Mouse (Mus musculus) right cerebral cortex, postnatal 25 days (tissue): Measurements from ENCODE around the gene Rhoa.
"Not testable (repeated sequence)": the region's sequence is repeated elsewhere in the genome, so short reads cannot be mapped to it uniquely, and the experiment has no call there.

Source experiments
- DNase-seq: peaks from one replicate; pipeline ENCODE4 v3.0.0; 2022

Gene Rhoa

DNA sequence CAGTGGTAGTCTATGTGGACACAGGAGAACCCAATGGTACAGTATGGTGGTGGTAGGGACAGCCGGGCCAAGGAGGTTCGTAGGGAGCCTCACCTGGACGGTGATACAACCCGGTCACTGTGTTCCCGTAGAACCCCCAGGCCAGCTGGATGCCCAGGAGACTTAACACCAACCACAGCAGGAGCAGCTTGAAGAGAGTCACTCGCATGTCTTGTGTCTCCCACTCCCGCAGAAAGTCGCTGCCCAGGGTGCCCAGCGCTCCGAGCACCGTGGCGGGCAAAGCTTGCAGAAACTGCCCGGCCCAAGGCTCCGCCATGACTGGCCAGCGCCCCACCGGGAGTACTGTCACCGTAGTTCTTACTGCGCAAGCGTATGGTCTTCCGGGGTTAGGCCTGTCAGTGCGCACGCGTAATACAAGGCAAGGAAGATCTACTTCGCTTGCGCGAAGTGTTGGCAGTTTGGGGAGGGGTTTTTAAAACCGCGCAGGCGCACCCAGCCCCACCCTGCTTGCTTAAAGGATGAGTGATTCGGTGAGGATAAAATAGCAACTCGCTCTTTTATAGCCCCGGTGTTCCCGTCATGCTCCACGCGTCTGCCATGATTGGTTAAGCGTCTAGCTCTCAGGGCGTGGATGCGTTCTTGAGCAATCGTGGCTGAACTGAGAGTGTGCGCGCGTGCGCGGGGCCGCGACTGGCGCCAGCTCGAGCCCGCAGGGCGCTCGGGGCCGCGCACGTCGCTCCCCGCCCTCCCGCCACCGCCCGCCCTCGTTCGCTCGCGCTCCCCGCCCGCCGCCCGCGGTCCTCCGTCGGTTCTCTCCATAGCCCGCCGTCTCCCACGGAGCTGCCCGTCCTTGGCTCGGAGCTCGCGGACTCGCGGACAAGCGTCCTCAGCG, at the start of gene Rhoa, which contains the start of gene Tcta:
TSS of gene Rhoa (plus strand) at position 501 of the 892 bp plus-strand sequence.
TSS of gene Tcta (minus strand) at position 532 of the 892 bp plus-strand sequence.
- DNase-seq, result peak; percentile 98

DNA sequence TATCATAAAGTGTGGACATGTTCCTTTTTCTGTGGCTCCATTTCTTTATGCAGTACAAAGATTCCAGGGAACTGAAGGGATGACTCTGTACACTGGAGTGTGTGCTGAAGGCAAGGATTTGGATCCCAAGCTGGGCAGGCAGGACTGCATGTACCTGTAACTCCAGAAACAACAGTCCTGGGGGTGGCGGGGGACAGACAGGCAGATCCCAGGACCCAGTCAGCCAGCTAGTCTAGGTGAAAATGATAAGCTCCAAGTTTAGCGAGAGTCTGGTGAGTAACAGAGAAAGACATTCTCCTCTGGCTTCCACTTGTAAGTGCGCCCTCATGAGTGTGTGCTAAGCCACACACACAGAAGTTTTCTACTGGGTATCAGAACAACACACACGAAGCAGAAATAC, 45.4 kb upstream of the Rhoa start:
- no peak for DNase-seq

- no peak for DNase-seq
Observed at GRCm38 (mm10) chr9:108261865-108262264, 44.1 kb upstream of the Rhoa start.

- no peak for DNase-seq
Observed at GRCm38 (mm10) chr9:108262494-108263049, 43.4 kb upstream of the Rhoa start.

DNA sequence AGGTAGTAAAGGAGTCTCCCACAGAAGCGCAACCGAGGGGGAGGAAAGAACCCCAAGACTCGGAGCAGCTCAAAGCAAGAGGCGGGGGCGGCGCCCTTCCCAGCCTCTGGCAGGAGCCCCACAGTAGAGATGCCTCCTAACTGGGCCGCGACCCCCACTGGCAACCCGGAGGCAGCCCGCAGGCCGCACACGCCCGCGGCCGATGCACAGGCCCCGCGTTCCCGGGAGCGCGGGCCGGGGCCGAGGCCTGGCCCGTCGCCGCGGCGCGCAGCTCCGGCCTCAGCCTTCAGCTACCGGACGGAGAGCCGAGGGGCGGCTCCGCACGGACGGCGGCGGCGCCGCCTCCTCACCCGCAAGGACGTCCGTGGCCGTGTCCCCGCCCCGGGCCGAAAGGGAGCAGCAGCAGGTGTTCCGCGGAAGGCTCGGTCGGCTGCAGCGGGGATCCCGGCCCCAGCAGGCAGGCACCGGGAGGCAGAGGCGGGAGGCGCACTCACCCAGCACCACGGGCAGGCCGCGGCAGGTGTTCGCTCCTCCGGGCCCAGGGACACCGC, 42.7 kb upstream of the Rhoa start:
- no peak for DNase-seq

DNA sequence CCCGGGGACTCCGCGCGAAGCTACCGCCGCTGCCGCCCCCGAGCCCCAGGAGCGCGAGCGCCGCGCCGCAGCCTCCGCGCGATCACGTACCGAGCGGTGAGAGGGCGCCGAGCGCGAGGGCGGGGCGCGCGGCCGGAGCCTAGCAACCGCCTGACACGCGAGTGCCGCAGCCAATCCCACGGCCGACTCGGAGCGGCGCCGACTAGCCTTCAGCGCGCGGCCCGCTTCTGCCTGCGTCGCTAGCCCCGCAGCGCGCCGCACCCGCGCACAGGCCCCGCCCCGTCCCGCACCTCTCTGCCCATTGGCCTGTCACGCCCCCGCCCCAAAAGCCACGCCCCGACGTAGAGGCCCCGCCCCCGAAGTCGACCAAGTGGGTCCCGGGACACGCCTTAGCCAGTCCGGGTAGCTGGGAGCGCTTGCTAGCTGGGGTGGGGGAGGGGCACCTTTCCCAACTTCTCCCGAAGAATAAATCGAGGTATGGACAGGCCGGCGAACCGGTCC, 42.2 kb upstream of the Rhoa start, which contains the start of gene Dag1:
TSS of gene Dag1 (minus strand) at position 269 of the 501 bp plus-strand sequence.
- DNase-seq, result peak; percentile 99

DNA sequence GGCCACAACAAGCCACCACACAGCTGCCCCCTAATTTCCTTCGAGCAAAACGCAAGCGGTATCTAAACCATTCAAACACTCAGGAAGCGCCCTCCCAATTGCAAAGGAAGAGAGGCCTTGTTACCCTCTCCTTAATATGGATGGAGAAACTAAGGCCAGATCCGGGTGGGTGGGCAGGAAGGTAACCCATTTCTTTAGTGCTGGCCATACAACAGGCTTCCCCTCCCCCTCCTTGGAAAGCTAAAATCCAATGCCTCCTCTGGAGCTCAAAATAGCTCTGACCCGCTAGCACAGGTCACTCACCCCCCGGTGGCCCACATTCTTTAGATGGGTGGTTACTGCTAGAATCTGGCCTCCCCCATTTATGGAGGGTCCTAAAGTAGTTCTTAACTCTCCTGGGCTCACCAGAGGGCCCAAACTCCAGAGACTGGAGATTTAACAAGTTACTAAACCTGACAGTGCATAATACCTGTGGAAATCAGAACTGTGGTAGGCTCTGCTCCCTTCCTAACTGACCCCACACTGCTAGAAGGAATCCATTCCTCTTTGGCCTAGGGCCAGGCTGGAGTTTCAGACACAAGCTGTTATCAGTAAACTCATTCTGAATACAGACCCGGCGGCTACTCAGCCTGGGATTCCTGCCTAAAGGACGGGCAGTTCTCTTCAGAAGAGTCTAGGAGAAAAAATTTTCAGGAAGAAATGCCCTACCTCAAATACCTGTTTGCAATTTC, 41.6 kb upstream of the Rhoa start:
- no peak for DNase-seq

GRCm38 (mm10) chr9:108266261-108266935, 39.5 kb upstream of the Rhoa start:
- no peak for DNase-seq

GRCm38 (mm10) chr9:108267691-108268090, 38.2 kb upstream of the Rhoa start:
- DNase-seq, result no peak

- DNase-seq, result not testable (repeated sequence)
Observed at GRCm38 (mm10) chr9:108268701-108269100, 37.2 kb upstream of the Rhoa start.

DNA sequence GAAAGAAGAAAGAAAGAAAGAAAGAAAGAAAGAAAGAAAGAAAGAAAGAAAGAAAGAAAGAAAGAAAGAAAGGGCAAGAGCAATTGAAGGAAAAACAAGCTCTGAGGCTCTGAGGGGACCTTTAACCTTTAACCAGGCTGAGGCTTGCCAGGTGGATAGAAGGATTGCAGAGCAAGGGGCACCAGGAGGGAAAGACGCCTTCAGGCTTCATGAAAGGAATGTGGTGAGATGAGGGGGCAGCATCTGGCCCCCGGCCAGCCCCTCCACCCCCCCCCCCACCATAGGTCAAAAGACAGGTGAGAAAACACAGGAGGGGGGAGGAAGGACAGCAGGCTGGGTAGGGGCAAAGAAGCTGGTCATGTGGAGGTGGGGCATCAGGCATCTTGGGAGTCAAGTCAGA, 34.0 kb upstream of the Rhoa start:
- DNase-seq, result no peak

GRCm38 (mm10) chr9:108272691-108273090, 33.2 kb upstream of the Rhoa start:
- no peak for DNase-seq

DNA sequence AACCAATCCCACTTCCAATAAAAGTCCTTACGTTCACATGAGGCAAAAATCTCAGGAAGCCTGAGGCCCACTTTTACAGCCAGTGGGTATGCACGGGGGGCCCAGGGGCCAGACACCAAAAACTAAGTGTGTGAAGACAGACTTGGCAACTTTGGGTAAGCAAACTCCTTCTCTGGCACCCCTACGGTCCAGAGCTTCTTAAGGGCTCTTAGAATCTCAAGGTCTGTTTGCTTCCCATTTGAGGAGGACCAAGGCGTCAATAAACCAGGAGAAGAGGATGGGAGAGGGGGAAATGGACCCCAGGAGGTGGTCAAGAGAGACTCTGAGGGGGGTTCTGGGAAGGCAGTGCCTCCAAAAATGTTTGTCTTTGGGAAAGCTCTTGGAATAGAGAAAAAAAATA, 32.4 kb upstream of the Rhoa start:
- no peak for DNase-seq

- DNase-seq, result no peak
Observed at GRCm38 (mm10) chr9:108274476-108275330, 31.2 kb upstream of the Rhoa start.

DNA sequence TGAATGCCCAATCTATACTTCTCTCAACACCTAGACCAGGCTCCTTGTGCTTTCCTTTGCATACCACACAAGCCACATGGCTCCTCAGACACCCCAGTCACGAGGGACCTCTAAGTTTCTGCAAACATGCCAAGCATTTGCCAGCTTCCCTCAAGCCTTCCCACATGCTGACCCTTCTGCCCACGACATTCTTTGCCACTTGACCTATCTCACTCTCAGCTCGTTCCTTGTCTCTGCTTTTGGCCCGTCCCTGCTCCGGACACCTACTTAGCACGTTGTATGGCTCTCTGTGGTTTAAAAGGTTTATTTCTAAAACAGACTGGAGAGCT, 30.6 kb upstream of the Rhoa start:
- DNase-seq, result no peak

DNA sequence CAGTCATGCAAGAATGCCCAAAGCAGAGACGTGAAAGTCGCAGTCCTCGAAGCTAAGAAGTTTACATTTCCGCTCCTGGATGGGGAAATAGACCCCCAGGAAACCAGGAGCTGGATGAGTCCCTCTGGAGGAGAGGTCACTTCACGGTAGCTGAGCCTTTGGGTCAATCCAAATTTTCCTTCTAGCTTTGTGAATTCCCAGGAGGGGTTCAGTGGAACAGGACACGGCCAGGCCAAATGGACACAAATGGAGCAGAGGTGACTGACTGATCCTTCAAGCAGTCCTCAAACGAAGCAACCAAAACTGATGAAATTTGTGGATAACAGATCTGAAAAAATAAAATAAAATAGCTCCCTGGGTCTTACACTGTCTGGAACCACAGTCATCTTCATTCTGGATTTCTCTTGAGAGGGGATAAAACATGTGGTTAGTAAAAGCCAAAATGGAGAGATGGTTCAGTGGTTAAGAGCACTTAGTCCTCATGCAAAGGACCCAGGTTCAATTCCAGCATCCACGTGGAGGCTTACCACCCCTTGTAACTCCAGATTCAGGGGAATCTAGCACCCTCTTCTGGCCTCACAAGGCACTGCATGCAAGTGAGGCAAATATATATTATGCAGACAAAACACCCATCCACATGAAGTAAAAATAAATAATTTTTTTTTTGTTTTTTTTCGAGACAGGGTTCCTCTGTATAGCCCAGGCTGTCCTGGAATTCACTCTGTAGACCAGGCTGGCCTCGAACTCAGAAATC, 27.1 kb upstream of the Rhoa start:
- DNase-seq, result no peak

GRCm38 (mm10) chr9:108280071-108280828, 25.7 kb upstream of the Rhoa start:
- no peak for DNase-seq

DNA sequence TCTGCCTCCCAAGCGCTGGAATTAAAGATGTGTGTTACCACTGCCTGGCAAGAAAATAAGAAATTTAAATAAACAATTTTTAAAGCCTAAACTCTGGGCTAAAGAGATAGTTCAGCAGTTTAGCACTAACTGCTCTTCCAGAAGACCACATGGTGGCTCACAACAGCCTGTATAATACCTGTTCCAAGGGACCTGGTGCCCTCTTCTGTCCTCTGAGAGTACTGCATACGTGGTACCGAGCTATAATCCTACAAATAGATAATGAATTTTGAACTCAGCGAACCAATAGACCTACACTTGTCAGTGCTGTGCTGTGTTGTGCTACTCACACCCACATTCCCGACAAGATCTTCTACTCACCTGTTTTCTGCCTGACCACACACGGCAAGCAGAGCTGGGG, 21.5 kb upstream of the Rhoa start:
- peak; percentile 37 for DNase-seq

DNA sequence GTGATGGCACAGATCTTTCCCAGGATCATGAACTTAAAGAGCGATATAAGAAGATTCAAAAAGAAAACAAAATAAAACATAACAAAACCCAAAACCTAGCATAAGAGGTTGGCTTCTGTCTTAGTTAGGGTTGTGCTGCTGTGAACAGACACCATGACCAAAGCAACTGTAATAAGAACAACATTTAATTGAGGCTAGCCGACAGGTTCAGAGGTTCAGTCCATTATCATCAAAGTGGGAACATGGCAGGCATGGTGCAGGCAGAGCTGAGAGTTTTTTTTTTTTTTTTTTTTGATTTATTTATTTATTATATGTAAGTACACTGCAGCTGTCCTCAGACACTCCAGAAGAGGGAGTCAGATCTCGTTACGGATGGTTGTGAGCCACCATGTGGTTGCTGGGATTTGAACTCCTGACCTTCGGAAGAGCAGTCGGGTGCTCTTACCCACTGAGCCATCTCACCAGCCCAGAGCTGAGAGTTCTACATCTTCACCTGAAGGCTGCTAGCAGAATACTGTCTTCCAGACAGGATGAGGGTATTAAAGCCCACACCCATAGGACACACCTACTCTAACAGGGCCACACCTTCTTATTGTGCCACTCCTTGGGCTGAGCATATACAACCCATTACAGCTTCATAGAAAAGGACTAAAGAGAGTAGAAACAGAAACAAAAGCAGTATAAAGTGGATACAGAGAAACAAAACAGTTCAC, 18.2 kb upstream of the Rhoa start:
- not testable (repeated sequence) for DNase-seq
